Mouse (Mus musculus) forebrain, embryonic 10.5 days (tissue): ENCODE measurements around the gene Gstp3. TPM values are rescaled to one million over a fixed set of nuclear protein-coding genes. Genes with fewer than 3 reads are reported as not detected.

Experiments
- DNase-seq: peaks from one replicate; pipeline ENCODE4 v3.0.0-alpha.2; 2017; ENCODE audit warnings: low spot score; ENCODE audit errors: extremely low spot score
- H3K27ac ChIP-seq: fragments of 300-500 bp; sonication (generic); 2 replicates; pipeline ENCODE4 v1.5.1; 2016; ENCODE audit warnings: mild to moderate bottlenecking
- H3K27me3 ChIP-seq: fragments of 300-500 bp; sonication (generic); 2 replicates; pipeline ENCODE4 v1.6.1; 2016; ENCODE audit warnings: mild to moderate bottlenecking; ENCODE audit not compliant: poor library complexity, severe bottlenecking
- H3K36me3 ChIP-seq: fragments of 300-500 bp; sonication (generic); replicated peaks from 2 replicates; pipeline ENCODE4 v1.6.1; 2016; ENCODE audit warnings: mild to moderate bottlenecking, moderate library complexity
- H3K4me1 ChIP-seq: fragments of 300-500 bp; sonication (generic); 2 replicates; pipeline ENCODE4 v1.6.1; 2016
- H3K4me3 ChIP-seq: fragments of 300-500 bp; sonication (generic); 2 replicates; pipeline ENCODE4 v1.5.1; 2016; ENCODE audit warnings: mild to moderate bottlenecking, moderate library complexity
- H3K9me3 ChIP-seq: fragments of 300-500 bp; sonication (generic); 2 replicates; pipeline ENCODE4 v1.6.1; 2016; ENCODE audit warnings: mild to moderate bottlenecking, moderate library complexity
- WGBS: fragments of 180-500 bp; shearing (Covaris S2); methylation state at CpG from one replicate; pipeline ENCODE4 v1.1.7; 2016; 5-methylcytosine and 5-hydroxymethylcytosine counted together
- polyA plus RNA-seq: library from polyadenylated mRNA; unstranded; fragments of >200 nt; fragmentation: Nextera tagmentation; extraction: Ambion mirVana; gene quantifications from 2 replicates; pipeline ENCODE4 v1.2.1, GENCODE M21; 2016

Gene Gstp3
- polyA plus RNA-seq, 1 experiment from 2014 or later: not detected

DNA sequence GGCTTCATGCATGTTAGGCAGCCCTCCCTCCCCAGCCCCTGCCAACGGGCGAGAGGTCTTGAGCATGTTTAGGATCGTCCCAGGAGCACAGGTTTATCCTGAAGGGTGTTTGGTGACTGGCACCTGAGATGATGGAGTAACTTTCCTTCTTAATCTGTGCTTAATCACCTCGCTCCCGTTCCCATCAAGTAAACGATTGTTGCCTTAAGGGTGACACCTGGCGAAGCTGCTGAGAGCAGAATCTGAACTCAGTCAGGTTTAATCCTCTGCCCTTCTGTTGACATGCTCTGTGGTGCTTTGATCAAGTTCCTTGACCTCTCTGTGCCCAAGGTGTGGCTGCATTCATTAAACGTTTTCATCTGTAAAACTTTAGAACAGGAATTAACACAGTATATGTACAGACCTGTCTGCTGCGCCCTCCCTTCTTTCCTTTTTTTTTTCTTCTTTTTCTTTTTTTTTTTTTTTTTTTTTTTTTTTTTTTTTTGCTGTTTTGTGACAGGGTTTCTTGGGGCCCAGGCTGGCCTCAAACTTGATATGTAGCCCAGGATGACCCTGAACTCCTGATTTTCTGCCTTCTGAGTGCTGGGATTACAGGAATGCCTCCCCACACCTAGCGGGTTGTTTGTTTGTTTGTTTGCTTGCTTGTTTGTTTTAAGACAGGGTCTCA, 41.3 kb downstream of the Gstp3 start:
- H3K4me3 ChIP-seq: no peak overlapping the region
- DNase-seq: no peak
- WGBS: 67% methylated on average over 10 of the region's 10 CpGs
- no peaks in the 10 kb centered on the region for H3K36me3 ChIP-seq
- H3K27ac ChIP-seq: no peak overlapping the region
- H3K27me3 ChIP-seq: no peaks in the 10 kb centered on the region
- peaks cover 29% of the 10 kb centered on the region for H3K4me1 ChIP-seq
- H3K9me3 ChIP-seq: no peaks in the 10 kb centered on the region

DNA sequence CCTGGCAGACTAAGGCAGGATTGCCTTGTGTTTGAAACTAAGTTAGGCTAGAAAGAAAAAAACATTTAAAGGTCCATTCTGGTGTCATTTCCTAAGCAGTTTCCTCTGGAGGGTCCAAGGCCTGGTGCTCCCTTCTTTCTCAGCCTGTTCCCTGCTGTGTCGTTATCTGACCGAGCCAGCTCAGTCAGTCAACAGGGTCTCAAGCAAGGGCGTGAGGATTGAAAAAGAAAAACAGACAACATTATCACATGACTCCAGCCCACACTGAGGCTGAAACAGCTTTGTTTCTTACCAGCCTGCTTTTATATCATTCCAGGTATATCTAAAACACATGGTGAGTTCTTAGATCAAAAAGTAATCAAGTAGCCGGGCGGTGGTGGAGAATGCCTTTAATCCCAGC, 43.7 kb downstream of the Gstp3 start:
- no peaks in the 10 kb centered on the region for H3K27me3 ChIP-seq
- H3K27ac ChIP-seq: no peak overlapping the region
- H3K36me3 ChIP-seq: peaks cover under 1% of the 10 kb centered on the region
- no peak overlapping the region for H3K4me3 ChIP-seq
- H3K4me1 ChIP-seq: peaks cover 42% of the 10 kb centered on the region
- WGBS: 66% methylated on average over 5 of the region's 5 CpGs
- H3K9me3 ChIP-seq: no peaks in the 10 kb centered on the region
- no peak for DNase-seq

DNA sequence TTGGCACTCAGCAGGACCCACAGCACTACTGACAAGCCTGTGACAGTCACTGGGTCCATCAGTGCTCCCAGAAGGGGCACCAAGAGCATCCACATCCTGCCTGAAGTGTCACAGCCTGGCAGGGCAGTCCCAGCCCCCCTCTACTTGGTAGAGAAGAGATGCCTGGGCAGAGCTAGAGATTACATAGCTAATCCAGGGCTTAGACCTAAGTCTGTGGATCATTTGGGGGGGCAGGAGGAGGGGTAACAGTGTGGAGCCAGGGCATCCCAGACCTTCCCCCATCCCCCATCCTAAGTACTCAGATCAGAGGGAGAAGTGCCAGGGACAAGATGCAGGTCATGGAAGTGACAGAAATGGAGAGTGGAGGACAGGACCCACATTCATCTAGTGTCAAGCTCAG, 44.6 kb downstream of the Gstp3 start:
- Histone ChIP-seq H3K27me3 (no peaks in the 10 kb centered on the region), H3K27ac (no peak overlapping the region), H3K9me3 (no peaks in the 10 kb centered on the region), H3K4me1 (peaks cover 42% of the 10 kb centered on the region), H3K4me3 (no peak overlapping the region), H3K36me3 (peaks cover 9% of the 10 kb centered on the region)
- DNase-seq: no peak

DNA sequence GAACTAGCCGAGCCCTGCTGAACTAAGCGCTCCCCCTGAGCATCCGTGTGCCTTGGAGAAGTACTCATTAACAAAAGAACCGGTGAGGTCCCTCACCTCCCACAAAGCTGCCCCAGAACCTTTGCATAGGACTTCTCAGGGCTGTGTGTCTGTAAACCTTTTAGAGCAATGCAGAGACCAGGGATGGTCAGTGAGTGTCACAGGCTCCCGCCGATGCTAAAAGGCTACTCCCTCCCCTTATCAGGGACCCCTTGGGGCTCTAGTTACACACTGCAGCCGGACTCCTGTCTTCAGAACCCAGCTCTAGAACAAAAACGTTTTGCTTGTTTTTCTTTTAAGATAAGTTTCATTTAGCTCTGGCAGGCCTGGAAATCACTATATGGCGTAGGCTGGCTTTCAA, 46.3 kb downstream of the Gstp3 start:
- peaks cover 26% of the 10 kb centered on the region for H3K36me3 ChIP-seq
- H3K27me3 ChIP-seq: no peaks in the 10 kb centered on the region
- H3K4me1 ChIP-seq: peaks cover 31% of the 10 kb centered on the region
- peak overlapping the region; percentile 83 for H3K27ac ChIP-seq
- H3K4me3 ChIP-seq: peak overlapping the region; percentile 93
- no peaks in the 10 kb centered on the region for H3K9me3 ChIP-seq
- 18% methylated on average over 9 of the region's 9 CpGs for WGBS
- DNase-seq: no peak

DNA sequence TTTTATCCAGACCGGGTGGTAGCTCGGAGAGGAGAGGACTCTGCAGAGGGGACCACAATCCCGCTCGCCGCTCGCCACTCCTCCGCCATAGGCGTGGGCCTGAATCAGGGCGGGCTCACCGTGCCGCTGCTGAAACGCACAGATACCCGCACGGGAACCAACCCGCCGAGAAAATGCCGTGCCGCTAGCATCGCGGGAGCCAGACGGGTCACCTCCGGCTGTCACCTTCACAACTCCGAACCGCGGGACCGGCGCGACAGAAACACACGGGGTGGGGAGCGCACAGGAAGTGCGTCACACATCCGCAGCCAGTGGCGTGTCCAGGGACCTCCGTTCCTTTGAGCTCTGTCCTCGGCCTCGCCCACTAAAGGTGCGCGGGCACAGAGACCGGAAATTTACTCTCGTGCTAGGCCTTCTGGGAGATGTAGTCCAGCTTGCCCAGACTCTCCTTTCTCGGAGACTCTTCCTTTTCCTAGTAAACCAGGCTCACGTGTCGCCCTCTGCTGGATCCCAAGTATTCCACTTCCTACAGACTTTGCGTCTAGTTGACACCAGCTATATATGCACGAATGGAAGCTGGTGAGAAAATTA, 46.8 kb downstream of the Gstp3 start, which contains the start of gene Ndufv1:
Gene Ndufv1, minus strand, starts transcription at position 375 of the 591 bp plus-strand sequence.
- H3K36me3 ChIP-seq: peaks cover 32% of the 10 kb centered on the region
- peaks cover 31% of the 10 kb centered on the region for H3K4me1 ChIP-seq
- no peaks in the 10 kb centered on the region for H3K27me3 ChIP-seq
- no peaks in the 10 kb centered on the region for H3K9me3 ChIP-seq
- under 1% methylated on average over 45 of the region's 45 CpGs for WGBS
- H3K4me3 ChIP-seq: peak within 1 kb of the TSS; percentile 93
- H3K27ac ChIP-seq: peak within 1 kb of the TSS; percentile 83
- peak; percentile 98 for DNase-seq

DNA sequence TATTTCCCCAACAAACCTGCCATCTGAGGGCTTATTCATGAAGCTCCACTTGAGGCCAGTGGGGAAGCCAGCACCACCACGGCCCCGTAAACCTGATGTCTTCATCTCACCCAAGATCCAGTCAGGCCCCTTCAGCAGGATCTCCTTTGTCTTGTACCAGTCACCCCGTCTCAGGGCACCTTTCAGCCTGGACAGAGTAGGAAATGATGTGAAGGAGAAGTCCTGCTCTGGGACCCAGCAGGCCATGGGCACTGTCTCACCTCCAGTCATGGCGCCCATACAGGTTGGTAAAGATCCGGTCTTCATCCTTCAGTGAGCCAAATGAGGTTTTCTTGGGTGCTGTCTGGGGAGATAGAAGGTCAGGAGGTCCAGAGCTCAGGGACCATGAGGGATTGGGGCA, 48.3 kb downstream of the Gstp3 start:
- no peak for DNase-seq
- Histone ChIP-seq H3K27ac (no peak overlapping the region), H3K4me1 (peaks cover 31% of the 10 kb centered on the region), H3K9me3 (no peaks in the 10 kb centered on the region), H3K4me3 (peak overlapping the region; percentile 93; the same call in 1 of the 2 replicates), H3K36me3 (peaks cover 46% of the 10 kb centered on the region), H3K27me3 (no peaks in the 10 kb centered on the region)
- 94% methylated on average over 5 of the region's 5 CpGs for WGBS

Other genes with a start within 250 kb of the Gstp3 start
- gene Chka, start 207.8 kb downstream of the Gstp3 start, polyA plus RNA-seq: 52.3 and 54.3 TPM in 2 replicates
- gene Tcirg1, start 152.4 kb downstream of the Gstp3 start, polyA plus RNA-seq: 17.2 and 17.9 TPM in 2 replicates
- 226 and 228 TPM in 2 replicates for gene Ndufs8, start 146.8 kb downstream of the Gstp3 start, polyA plus RNA-seq
- 0.36 and 0.58 TPM in 2 replicates for gene Aldh3b1, start 129.8 kb downstream of the Gstp3 start, polyA plus RNA-seq
- gene Unc93b1, start 124.4 kb downstream of the Gstp3 start, polyA plus RNA-seq: 4.6 and 4.9 TPM in 2 replicates
- not detected in 2 replicates for gene Aldh3b3, start 100.9 kb downstream of the Gstp3 start, polyA plus RNA-seq
- 0.37 and 0.39 TPM in 2 replicates for gene Aldh3b2, start 87.2 kb downstream of the Gstp3 start, polyA plus RNA-seq
- gene Acy3, start 73.0 kb downstream of the Gstp3 start, polyA plus RNA-seq: 1.8 and 2.5 TPM in 2 replicates
- not detected in 2 replicates for gene Tbx10, start 66.8 kb downstream of the Gstp3 start, polyA plus RNA-seq
- 24.8 and 30.4 TPM in 2 replicates for gene Nudt8, start 59.0 kb downstream of the Gstp3 start, polyA plus RNA-seq
- 2.8 and 3.5 TPM in 2 replicates for gene Gm49405, start 58.9 kb downstream of the Gstp3 start, polyA plus RNA-seq
- 3.6 and 4.0 TPM in 2 replicates for gene Doc2g, start 56.3 kb downstream of the Gstp3 start, polyA plus RNA-seq
- gene Ndufv1, start 46.8 kb downstream of the Gstp3 start, polyA plus RNA-seq: 208 and 210 TPM in 2 replicates
- 412 and 423 TPM in 2 replicates for gene Gstp1, start 21.6 kb downstream of the Gstp3 start, polyA plus RNA-seq
- gene Gstp2, start 13.5 kb downstream of the Gstp3 start, polyA plus RNA-seq: 0.27 and 0.46 TPM in 2 replicates
- gene Cabp2, start 22.0 kb upstream of the Gstp3 start, polyA plus RNA-seq: not detected in 2 replicates
- 85.8 and 86.6 TPM in 2 replicates for gene Cdk2ap2, start 37.6 kb upstream of the Gstp3 start, polyA plus RNA-seq
- gene Pitpnm1, start 40.4 kb upstream of the Gstp3 start, polyA plus RNA-seq: 12.1 and 15.8 TPM in 2 replicates
- gene Aip, start 66.3 kb upstream of the Gstp3 start, polyA plus RNA-seq: 55.2 and 56.5 TPM in 2 replicates
- gene Gpr152, start 80.2 kb upstream of the Gstp3 start, polyA plus RNA-seq: not detected in 2 replicates
- gene Cabp4, start 84.5 kb upstream of the Gstp3 start, polyA plus RNA-seq: not detected in 2 replicates
- 128 and 130 TPM in 2 replicates for gene Coro1b, start 89.0 kb upstream of the Gstp3 start, polyA plus RNA-seq
- 0.71 TPM in 1 of 2 replicates, not detected in the other for gene Ptprcap, start 94.0 kb upstream of the Gstp3 start, polyA plus RNA-seq
- gene Rps6kb2, start 103.8 kb upstream of the Gstp3 start, polyA plus RNA-seq: 59.7 TPM in 2 replicates
- gene Carns1, start 115.9 kb upstream of the Gstp3 start, polyA plus RNA-seq: 2.5 TPM in 2 replicates
- 0.43 and 0.47 TPM in 2 replicates for gene Tbc1d10c, start 131.7 kb upstream of the Gstp3 start, polyA plus RNA-seq
- 998 and 1,002 TPM in 2 replicates for gene Ppp1ca, start 132.5 kb upstream of the Gstp3 start, polyA plus RNA-seq
- gene Rad9a, start 142.1 kb upstream of the Gstp3 start, polyA plus RNA-seq: 57.4 and 67.1 TPM in 2 replicates
- gene Clcf1, start 154.7 kb upstream of the Gstp3 start, polyA plus RNA-seq: 0.86 and 1.1 TPM in 2 replicates
- not detected in 2 replicates for gene AC109138.7, start 154.8 kb upstream of the Gstp3 start, polyA plus RNA-seq
- gene Pold4, start 172.3 kb upstream of the Gstp3 start, polyA plus RNA-seq: 10.4 and 10.6 TPM in 2 replicates
- 3.1 and 3.6 TPM in 2 replicates for gene Ssh3, start 209.6 kb upstream of the Gstp3 start, polyA plus RNA-seq
- gene Ankrd13d, start 223.6 kb upstream of the Gstp3 start, polyA plus RNA-seq: 7.9 and 9.2 TPM in 2 replicates
- 13.6 and 15.0 TPM in 2 replicates for gene Grk2, start 246.7 kb upstream of the Gstp3 start, polyA plus RNA-seq